Comparison of ENCODE assay signal across 28 mouse cellular contexts in genomic region chr6:51196391-51196790, GRCm38 (mm10).
DNase-seq lines count a peak whose midpoint lies in the region; ATAC-seq lines count a peak whose summit lies in the region.
"Had no signal": no experiment of that assay in that cellular context is flagged by ENCODE, and none has a peak within 500 bp of the region (broad histone marks: within the 10 kb centered on the region; RNA-seq: fewer than 3 reads in every experiment).

No protein-coding gene starts in this region.

- H3K9me3 ChIP-seq in midbrain, embryonic 11.5 days (ENCODE audit: control insufficient read depth, low read length) = no peaks in the 10 kb centered on the region
- no peaks in the 10 kb centered on the region for H3K9me3 ChIP-seq in midbrain, embryonic 14.5 days (ENCODE audit: control insufficient read depth, low read length)
- H3K9me3 ChIP-seq in limb, embryonic 11.5 days (ENCODE audit: control insufficient read depth, low read length) = no peaks in the 10 kb centered on the region
- H3K9me3 ChIP-seq in limb, embryonic 13.5 days = no peaks in the 10 kb centered on the region
- H3K9me3 ChIP-seq: embryonic facial prominence, embryonic 13.5 days; embryonic facial prominence, embryonic 15.5 days; forebrain, embryonic 10.5 days; forebrain, embryonic 12.5 days; G1E had no signal

- peak; percentile 70 for DNase-seq in midbrain, embryonic 11.5 days (ENCODE audit: low spot score, missing footprints)
- no peak for DNase-seq in midbrain, embryonic 14.5 days
- no peak for DNase-seq in limb, embryonic 11.5 days (ENCODE audit: low spot score)
- DNase-seq in heart, adult 18-20 months = no peak
- DNase-seq in cerebellum, adult 9-10 months = no peak
- DNase-seq in adipocyte (ENCODE audit: low spot score) = no peak
- DNase-seq: adrenal gland, adult 2 months; adrenal gland, postnatal 14 days; adrenal gland, postnatal 36 days; B cell, adult 2 months; cerebellum, adult 11-12 months; cerebellum, adult 2 months; cerebellum, adult 9-11 months; cerebellum, postnatal 14 days; cerebellum, postnatal 36 days; embryo, embryonic 11 days had no signal

- H3K36me3 ChIP-seq in midbrain, embryonic 11.5 days (ENCODE audit: control insufficient read depth, insufficient read depth, low read length) = no peaks in the 10 kb centered on the region
- no peaks in the 10 kb centered on the region for H3K36me3 ChIP-seq in midbrain, embryonic 14.5 days (ENCODE audit: control insufficient read depth, insufficient read depth, low read length)
- H3K36me3 ChIP-seq in limb, embryonic 11.5 days (ENCODE audit: control insufficient read depth, insufficient read depth, low read length) = no peaks in the 10 kb centered on the region
- H3K36me3 ChIP-seq in limb, embryonic 13.5 days = no peaks in the 10 kb centered on the region
- H3K36me3 ChIP-seq: embryonic facial prominence, embryonic 13.5 days; embryonic facial prominence, embryonic 15.5 days; forebrain, embryonic 10.5 days; forebrain, embryonic 12.5 days; G1E had no signal

- H3K27ac ChIP-seq in midbrain, embryonic 11.5 days (ENCODE audit: low read depth, low read length) = no peak overlapping the region
- no peak overlapping the region for H3K27ac ChIP-seq in midbrain, embryonic 14.5 days (replicated peaks; ENCODE audit: low read depth, low read length)
- peak overlapping the region; percentile 60; the same call in 1 of the 2 replicates for H3K27ac ChIP-seq in limb, embryonic 11.5 days (replicated peaks; ENCODE audit: low read depth, low read length)
- peak overlapping the region; percentile 6; the same call in 1 of the 2 replicates for H3K27ac ChIP-seq in limb, embryonic 13.5 days
- H3K27ac ChIP-seq: embryonic facial prominence, embryonic 13.5 days; embryonic facial prominence, embryonic 15.5 days; forebrain, embryonic 10.5 days; forebrain, embryonic 12.5 days had no signal

- no peak overlapping the region for H3K9ac ChIP-seq in midbrain, embryonic 11.5 days (ENCODE audit: low read length)
- no peak overlapping the region for H3K9ac ChIP-seq in midbrain, embryonic 14.5 days (replicated peaks; ENCODE audit: low read length)
- no peak overlapping the region for H3K9ac ChIP-seq in limb, embryonic 11.5 days (ENCODE audit: low read length)
- no peak overlapping the region for H3K9ac ChIP-seq in limb, embryonic 13.5 days
- H3K9ac ChIP-seq: embryonic facial prominence, embryonic 13.5 days; embryonic facial prominence, embryonic 15.5 days; forebrain, embryonic 12.5 days had no signal

- H3K4me3 ChIP-seq in midbrain, embryonic 11.5 days (ENCODE audit: low read depth, low read length) = no peak overlapping the region
- H3K4me3 ChIP-seq in midbrain, embryonic 14.5 days (replicated peaks; ENCODE audit: low read depth, low read length) = no peak overlapping the region
- no peak overlapping the region for H3K4me3 ChIP-seq in limb, embryonic 11.5 days (ENCODE audit: low read depth, low read length)
- no peak overlapping the region for H3K4me3 ChIP-seq in limb, embryonic 13.5 days
- H3K4me3 ChIP-seq: embryonic facial prominence, embryonic 13.5 days; embryonic facial prominence, embryonic 15.5 days; erythroblast, embryonic 14.5 days; forebrain, embryonic 10.5 days; forebrain, embryonic 12.5 days had no signal

- H3K4me2 ChIP-seq in midbrain, embryonic 11.5 days = no peak overlapping the region
- H3K4me2 ChIP-seq in midbrain, embryonic 14.5 days (ENCODE audit: low read length) = no peak overlapping the region
- H3K4me2 ChIP-seq in limb, embryonic 11.5 days (ENCODE audit: low read depth, severe bottlenecking) = peak overlapping the region; percentile 41; the same call in 1 of the 2 replicates
- H3K4me2 ChIP-seq in limb, embryonic 13.5 days (replicated peaks) = peak overlapping the region; percentile 52
- H3K4me2 ChIP-seq: embryonic facial prominence, embryonic 13.5 days; embryonic facial prominence, embryonic 15.5 days; forebrain, embryonic 12.5 days had no signal

- 87% methylated on average over 2 of the region's 2 CpGs for whole genome bisulfite sequencing in midbrain, embryonic 11.5 days
- 85% methylated on average over 2 of the region's 2 CpGs for WGBS in midbrain, embryonic 14.5 days
- 6% methylated on average over 2 of the region's 2 CpGs for WGBS in limb, embryonic 11.5 days
- WGBS in limb, embryonic 13.5 days = 7% methylated on average over 2 of the region's 2 CpGs

- H3K4me1 ChIP-seq in midbrain, embryonic 11.5 days (ENCODE audit: control insufficient read depth, insufficient read depth, low read length) = 0 out of 2 replicates have a peak, but pooled peaks cover 3% of the 10 kb centered on the region
- H3K4me1 ChIP-seq in midbrain, embryonic 14.5 days (ENCODE audit: control insufficient read depth, insufficient read depth, low read length) = peaks cover 3% of the 10 kb centered on the region; the same call in 1 of the 2 replicates
- H3K4me1 ChIP-seq in limb, embryonic 11.5 days (ENCODE audit: control insufficient read depth, insufficient read depth, low read length) = peaks cover 35% of the 10 kb centered on the region
- peaks cover 39% of the 10 kb centered on the region for H3K4me1 ChIP-seq in limb, embryonic 13.5 days

- no peak for ATAC-seq in midbrain, embryonic 11.5 days (ENCODE audit: low FRiP score)
- ATAC-seq in midbrain, embryonic 14.5 days (ENCODE audit: low FRiP score, low TSS enrichment) = no peak
- ATAC-seq in limb, embryonic 11.5 days (ENCODE audit: insufficient number of reproducible peaks, low FRiP score, low TSS enrichment, low read depth) = peak; percentile 71
- ATAC-seq in limb, embryonic 13.5 days (ENCODE audit: low FRiP score, low read depth) = peak; percentile 63; the same call in 1 of the 2 replicates
- ATAC-seq: activated CD4-positive, CD25-positive, alpha-beta regulatory T cell, adult 4 months; CD4-positive, CD25-positive, alpha-beta regulatory T cell, adult 4 months; forebrain, embryonic 14.5 days; forebrain, embryonic 16.5 days; Patski had no signal

- H3K27me3 ChIP-seq in midbrain, embryonic 11.5 days (ENCODE audit: control insufficient read depth, insufficient read depth, low read length) = peaks cover 15% of the 10 kb centered on the region
- H3K27me3 ChIP-seq in midbrain, embryonic 14.5 days (ENCODE audit: control insufficient read depth, insufficient read depth, low read length) = peaks cover 13% of the 10 kb centered on the region; the same call in 1 of the 2 replicates
- H3K27me3 ChIP-seq in limb, embryonic 11.5 days (ENCODE audit: control insufficient read depth, insufficient read depth, low read length) = 0 out of 2 replicates have a peak, but pooled peaks cover 5% of the 10 kb centered on the region
- peaks cover 56% of the 10 kb centered on the region for H3K27me3 ChIP-seq in limb, embryonic 13.5 days

Comparison
In these comparisons a context has a peak if more than half of its experiments do, and no peak if none do; other contexts are left out.
1. ATAC-seq: peak in limb, embryonic 11.5 days (single experiment) and limb, embryonic 13.5 days (single experiment); none in midbrain, embryonic 11.5 days (single experiment) and midbrain, embryonic 14.5 days (single experiment).
2. H3K27ac ChIP-seq: peak in limb, embryonic 11.5 days (single experiment) and limb, embryonic 13.5 days (single experiment); none in midbrain, embryonic 11.5 days (single experiment) and midbrain, embryonic 14.5 days (single experiment).
3. H3K4me2 ChIP-seq: peak in limb, embryonic 11.5 days (single experiment) and limb, embryonic 13.5 days (single experiment); none in midbrain, embryonic 11.5 days (single experiment) and midbrain, embryonic 14.5 days (single experiment).